Mouse (Mus musculus) brain, embryonic 14.5 days (tissue): ENCODE measurements at regions not wholly inside any gene's neighbourhood (a gene's known extent, or its start where the extent isn't known, plus 50 kb on each side); places are given as distances from the start of the nearest gene placed in this dataset.

Source experiments
- CTCF ChIP-seq: fragments of 200-500 bp; IDR thresholded peaks from 2 replicates; pipeline ENCODE4 v1.5.1; 2012; ENCODE audit warnings: inconsistent platforms, mild to moderate bottlenecking, moderate library complexity, borderline replicate concordance; ENCODE audit not compliant: insufficient read depth, insufficient read length; ENCODE audit errors: extremely low read depth
- POLR2A ChIP-seq: fragments of 200-500 bp; IDR thresholded peaks from 2 replicates; pipeline ENCODE4 v1.6.1; 2012; ENCODE audit warnings: mild to moderate bottlenecking, inconsistent platforms, borderline replicate concordance; ENCODE audit not compliant: poor library complexity, insufficient read depth, insufficient read length, severe bottlenecking; ENCODE audit errors: extremely low read depth

DNA sequence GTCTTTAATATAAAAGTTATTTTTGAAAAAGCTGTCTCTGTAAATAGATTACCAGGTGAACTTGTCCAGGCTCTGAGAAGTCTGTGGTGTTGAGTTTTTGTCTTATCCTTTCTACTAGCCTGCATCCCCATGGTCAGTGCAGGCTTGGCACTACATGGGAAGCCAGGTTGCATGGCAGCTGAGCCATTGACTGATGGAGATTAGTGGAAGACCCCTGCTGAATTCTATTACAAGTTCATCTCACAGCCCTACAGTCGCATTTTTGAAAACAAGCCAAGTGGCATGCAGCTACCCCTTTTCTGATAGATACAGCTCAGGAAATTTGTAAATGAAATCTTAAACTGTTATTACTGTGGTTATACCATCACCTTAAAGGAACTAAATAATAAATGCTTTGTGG is 101.2 kb upstream of the Fam184a start:
- no peak for TF ChIP-seq CTCF
- TF ChIP-seq POLR2A = no peak
